Mouse (Mus musculus): ENCODE results near the gene Ehd2. TPM values are rescaled to one million over a fixed set of nuclear protein-coding genes. Genes with fewer than 3 reads are reported as not detected.
A peak's percentile ranks its signal among the peaks of the same experiment; 100 is the strongest.
"Not testable (repeated sequence)": the region's sequence is repeated elsewhere in the genome, so short reads cannot be mapped to it uniquely, and the experiment has no call there.

Ehd2 gene
- polyA plus RNA-seq, 1 experiment, result 0.09 TPM

DNA sequence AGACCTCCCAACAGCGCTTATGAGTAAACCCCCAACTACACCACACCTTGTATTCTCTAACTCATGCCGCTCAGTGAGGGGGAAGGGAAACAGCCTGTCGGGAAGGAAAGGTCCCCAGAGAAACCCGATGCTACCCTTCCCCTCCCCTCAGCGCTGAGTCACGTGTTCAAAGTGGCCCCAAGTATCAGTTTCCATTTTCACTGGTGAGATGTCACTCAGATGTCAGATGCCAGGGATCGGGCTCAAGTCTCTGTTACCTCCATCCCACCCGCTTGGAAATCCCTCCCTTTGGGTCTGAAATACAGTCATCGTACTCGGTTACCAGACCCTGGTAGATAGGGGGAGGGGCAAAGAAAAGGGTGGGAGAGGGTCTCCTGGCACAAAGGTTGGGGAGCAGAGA, 45.6 kb downstream of the Ehd2 start:
- H3K27me3 ChIP-seq (ENCODE audit: control insufficient read depth), result no peaks in the 10 kb centered on the region
- H3K4me3 ChIP-seq (replicated peaks), result peak overlapping the region; percentile 77
- no peaks in the 10 kb centered on the region for H3K9me3 ChIP-seq (ENCODE audit: control insufficient read depth, low read length)
- peaks cover 51% of the 10 kb centered on the region for H3K4me1 ChIP-seq (ENCODE audit: control insufficient read depth)
- no peak for TF ChIP-seq TAL1 (IDR thresholded peaks at IDR 0.05; ENCODE audit: low read length)
- TF ChIP-seq GATA1 (IDR thresholded peaks at IDR 0.05; ENCODE audit: low read length), result no peak
- H3K36me3 ChIP-seq (ENCODE audit: control insufficient read depth), result peaks cover 35% of the 10 kb centered on the region

DNA sequence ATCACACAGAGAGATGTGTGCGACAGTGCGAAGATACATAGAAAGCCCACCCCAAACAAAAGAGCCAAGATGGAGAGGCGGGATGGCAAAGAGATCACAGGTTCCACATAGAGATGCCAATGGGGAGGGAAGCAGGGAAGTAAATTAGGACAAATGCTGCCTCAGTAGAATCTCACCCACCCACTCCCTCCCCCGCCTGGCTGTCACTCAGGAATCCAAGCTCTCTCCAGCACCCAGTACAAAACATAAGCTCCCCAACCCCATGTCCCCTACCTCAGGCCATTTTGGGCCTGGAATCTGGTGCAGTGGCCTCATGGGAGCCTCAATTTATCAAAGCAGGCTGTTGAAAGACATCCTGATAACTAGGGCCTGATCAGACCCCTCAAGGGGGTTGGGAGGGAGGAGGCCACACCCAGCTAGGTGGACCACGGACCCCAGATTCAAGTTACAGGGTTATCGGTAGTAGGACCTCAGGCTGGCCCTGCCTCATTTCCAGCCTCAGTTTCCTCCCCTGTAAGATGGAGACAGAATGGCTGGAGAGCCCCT, 46.6 kb downstream of the Ehd2 start:
- Histone ChIP-seq H3K36me3 (ENCODE audit: control insufficient read depth) (peaks cover 36% of the 10 kb centered on the region), H3K4me3 (replicated peaks) (peak overlapping the region; percentile 77), H3K27me3 (ENCODE audit: control insufficient read depth) (no peaks in the 10 kb centered on the region), H3K4me1 (ENCODE audit: control insufficient read depth) (peaks cover 51% of the 10 kb centered on the region), H3K9me3 (ENCODE audit: control insufficient read depth, low read length) (no peaks in the 10 kb centered on the region)
- TF ChIP-seq TAL1 (IDR thresholded peaks at IDR 0.05; ENCODE audit: low read length), result no peak
- no peak for TF ChIP-seq GATA1 (IDR thresholded peaks at IDR 0.05; ENCODE audit: low read length)

DNA sequence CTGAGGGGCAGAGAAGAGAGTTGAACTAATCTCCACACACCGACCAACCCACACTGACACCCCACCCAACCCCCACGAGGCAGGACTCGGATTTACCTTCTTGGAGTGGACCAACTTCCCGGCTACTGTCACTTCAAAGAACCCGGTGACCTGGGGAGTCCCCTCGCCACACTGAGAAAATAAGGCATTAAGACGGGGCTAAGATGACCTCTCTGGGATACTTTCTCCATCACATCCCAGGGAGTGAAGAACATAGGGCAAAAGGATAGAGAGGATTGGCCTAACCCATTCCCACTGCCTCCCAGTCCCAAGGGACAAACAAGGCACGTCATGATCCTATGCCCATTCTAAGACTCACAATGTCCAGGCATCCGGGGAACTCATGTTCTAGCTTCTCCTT, 47.4 kb downstream of the Ehd2 start:
- Histone ChIP-seq H3K4me1 (ENCODE audit: control insufficient read depth) (peaks cover 51% of the 10 kb centered on the region), H3K9me3 (ENCODE audit: control insufficient read depth, low read length) (no peaks in the 10 kb centered on the region), H3K36me3 (ENCODE audit: control insufficient read depth) (peaks cover 36% of the 10 kb centered on the region), H3K27me3 (ENCODE audit: control insufficient read depth) (no peaks in the 10 kb centered on the region), H3K4me3 (replicated peaks) (peak overlapping the region; percentile 6)
- TF ChIP-seq TAL1 (IDR thresholded peaks at IDR 0.05; ENCODE audit: low read length), result no peak
- TF ChIP-seq GATA1 (IDR thresholded peaks at IDR 0.05; ENCODE audit: low read length), result no peak

DNA sequence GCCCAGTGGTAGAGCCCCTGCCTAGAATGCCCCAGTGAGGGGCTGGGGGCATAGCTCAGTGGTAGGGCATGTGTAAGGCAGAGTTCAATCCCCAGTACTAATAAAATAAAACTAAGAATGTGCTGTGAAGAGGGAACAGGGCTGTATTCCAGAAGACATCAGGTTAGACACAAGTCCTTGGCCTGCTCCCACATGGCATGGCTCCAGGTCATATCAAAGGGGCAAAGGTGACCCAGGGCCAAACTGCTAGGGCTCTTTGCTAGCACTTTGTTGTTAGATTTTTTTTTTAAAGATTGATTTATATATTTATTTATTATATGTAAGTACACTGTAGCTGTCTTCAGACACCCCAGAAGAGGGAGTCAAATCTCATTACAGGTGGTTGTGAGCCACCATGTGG, 49.0 kb downstream of the Ehd2 start:
- H3K4me3 ChIP-seq (replicated peaks), result no peak overlapping the region
- no peak for TF ChIP-seq GATA1 (IDR thresholded peaks at IDR 0.05; ENCODE audit: low read length)
- no peak for TF ChIP-seq TAL1 (IDR thresholded peaks at IDR 0.05; ENCODE audit: low read length)
- no peaks in the 10 kb centered on the region for H3K27me3 ChIP-seq (ENCODE audit: control insufficient read depth)
- H3K4me1 ChIP-seq (ENCODE audit: control insufficient read depth), result peaks cover 49% of the 10 kb centered on the region
- no peaks in the 10 kb centered on the region for H3K9me3 ChIP-seq (ENCODE audit: control insufficient read depth, low read length)
- peaks cover 36% of the 10 kb centered on the region for H3K36me3 ChIP-seq (ENCODE audit: control insufficient read depth)

DNA sequence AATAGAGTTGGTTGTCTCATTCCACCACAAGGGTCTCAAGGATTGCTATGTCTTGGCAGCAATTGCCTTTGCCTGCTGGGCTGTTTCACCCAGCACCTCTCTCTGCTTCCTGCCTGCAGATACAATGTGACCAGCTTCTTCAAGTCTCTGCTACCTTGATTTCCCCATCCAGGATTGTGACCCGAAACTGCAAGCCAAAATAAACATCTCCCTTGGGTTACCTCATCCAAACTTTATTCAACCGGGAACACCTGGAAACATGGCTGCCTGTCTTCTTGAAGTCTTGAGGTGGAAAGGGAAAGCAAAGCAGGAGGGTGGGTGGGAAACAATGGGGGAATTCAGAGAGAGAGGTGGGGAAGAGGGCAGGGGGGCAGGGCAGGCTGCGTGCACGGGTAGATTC, 50.4 kb downstream of the Ehd2 start:
- H3K27me3 ChIP-seq (ENCODE audit: control insufficient read depth), result no peaks in the 10 kb centered on the region
- peaks cover 35% of the 10 kb centered on the region for H3K4me1 ChIP-seq (ENCODE audit: control insufficient read depth)
- no peaks in the 10 kb centered on the region for H3K9me3 ChIP-seq (ENCODE audit: control insufficient read depth, low read length)
- TF ChIP-seq GATA1 (IDR thresholded peaks at IDR 0.05; ENCODE audit: low read length), result no peak
- no peak for TF ChIP-seq TAL1 (IDR thresholded peaks at IDR 0.05; ENCODE audit: low read length)
- peaks cover 36% of the 10 kb centered on the region for H3K36me3 ChIP-seq (ENCODE audit: control insufficient read depth)
- no peak overlapping the region for H3K4me3 ChIP-seq (replicated peaks)

DNA sequence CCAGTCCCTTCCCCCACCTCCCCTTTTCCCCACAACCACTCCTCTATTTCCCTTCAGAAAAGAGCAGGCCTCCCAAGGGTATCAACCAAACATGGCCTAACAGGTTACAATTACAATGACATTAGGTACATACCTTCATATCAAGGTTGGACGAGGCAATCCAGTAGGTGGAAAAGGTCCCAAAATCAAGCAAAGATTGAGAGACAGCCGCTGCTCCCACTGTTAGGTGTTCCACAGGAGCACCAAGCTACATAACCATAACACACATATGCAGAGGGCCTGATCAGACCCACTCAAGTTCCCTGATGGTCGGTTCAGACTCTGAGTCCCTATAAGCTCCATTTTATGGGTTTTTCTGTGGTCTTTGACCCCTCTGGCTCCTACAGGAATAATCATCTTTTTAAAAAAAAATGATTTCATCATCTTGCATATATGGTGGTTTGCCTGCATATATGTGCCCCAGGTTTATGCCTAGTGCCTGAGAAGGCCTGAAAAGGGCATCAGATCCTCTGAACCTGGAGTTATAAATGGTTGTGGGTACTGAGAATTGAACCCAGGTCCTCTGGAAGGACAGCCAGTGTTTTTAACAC, 51.1 kb downstream of the Ehd2 start:
- H3K4me3 ChIP-seq (replicated peaks), result no peak overlapping the region
- H3K4me1 ChIP-seq (ENCODE audit: control insufficient read depth), result peaks cover 27% of the 10 kb centered on the region
- H3K36me3 ChIP-seq (ENCODE audit: control insufficient read depth), result peaks cover 36% of the 10 kb centered on the region
- TF ChIP-seq GATA1 (IDR thresholded peaks at IDR 0.05; ENCODE audit: low read length), result no peak
- no peak for TF ChIP-seq TAL1 (IDR thresholded peaks at IDR 0.05; ENCODE audit: low read length)
- no peaks in the 10 kb centered on the region for H3K9me3 ChIP-seq (ENCODE audit: control insufficient read depth, low read length)
- no peaks in the 10 kb centered on the region for H3K27me3 ChIP-seq (ENCODE audit: control insufficient read depth)

DNA sequence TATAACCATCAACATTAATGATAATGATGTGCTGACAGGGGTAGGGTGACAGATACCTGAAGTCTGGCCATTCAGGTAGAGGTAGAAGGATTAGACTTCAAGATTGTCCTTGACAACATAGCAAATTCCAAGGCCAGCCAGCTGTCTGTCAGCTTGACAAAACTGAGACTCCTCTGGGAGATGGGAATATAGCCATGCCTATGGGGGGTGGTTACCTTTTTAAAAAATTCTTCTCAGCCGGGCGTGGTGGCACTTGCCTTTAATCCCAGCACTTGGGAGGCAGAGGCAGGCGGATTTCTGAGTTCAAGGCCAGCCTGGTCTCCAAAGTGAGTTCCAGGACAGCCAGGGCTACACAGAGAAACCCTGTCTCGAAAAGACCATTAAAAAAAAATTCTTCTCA, 51.7 kb downstream of the Ehd2 start:
- H3K9me3 ChIP-seq (ENCODE audit: control insufficient read depth, low read length); H3K4me3 ChIP-seq (replicated peaks); H3K27me3 ChIP-seq (ENCODE audit: control insufficient read depth): not testable (repeated sequence)
- peaks cover 22% of the 10 kb centered on the region for H3K4me1 ChIP-seq (ENCODE audit: control insufficient read depth)
- H3K36me3 ChIP-seq (ENCODE audit: control insufficient read depth), result peaks cover 33% of the 10 kb centered on the region

DNA sequence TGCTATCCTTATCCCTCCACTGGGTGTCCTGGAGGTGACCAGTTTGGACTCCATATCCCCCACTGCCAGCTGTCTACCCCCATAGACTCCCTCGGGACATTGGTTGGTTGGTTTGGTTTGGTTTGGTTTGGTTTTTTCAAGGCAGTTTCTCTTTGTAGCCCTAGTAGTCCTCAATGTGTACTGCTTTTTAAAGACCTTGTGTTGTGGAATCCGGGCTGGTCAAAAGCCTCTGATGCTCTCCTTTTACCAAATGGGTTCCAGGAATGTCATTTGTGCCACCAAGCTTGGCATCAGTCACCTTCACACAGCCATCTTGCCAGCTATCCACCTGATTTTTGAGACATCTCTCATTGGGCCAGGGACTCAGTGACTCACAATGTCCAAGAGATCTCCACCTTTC, 52.6 kb downstream of the Ehd2 start:
- Histone ChIP-seq H3K36me3 (ENCODE audit: control insufficient read depth) (peaks cover 25% of the 10 kb centered on the region), H3K4me1 (ENCODE audit: control insufficient read depth) (peaks cover 12% of the 10 kb centered on the region), H3K9me3 (ENCODE audit: control insufficient read depth, low read length) (no peaks in the 10 kb centered on the region), H3K4me3 (replicated peaks) (no peak overlapping the region), H3K27me3 (ENCODE audit: control insufficient read depth) (no peaks in the 10 kb centered on the region)
- TF ChIP-seq GATA1 (IDR thresholded peaks at IDR 0.05; ENCODE audit: low read length), result no peak
- TF ChIP-seq TAL1 (IDR thresholded peaks at IDR 0.05; ENCODE audit: low read length), result no peak

DNA sequence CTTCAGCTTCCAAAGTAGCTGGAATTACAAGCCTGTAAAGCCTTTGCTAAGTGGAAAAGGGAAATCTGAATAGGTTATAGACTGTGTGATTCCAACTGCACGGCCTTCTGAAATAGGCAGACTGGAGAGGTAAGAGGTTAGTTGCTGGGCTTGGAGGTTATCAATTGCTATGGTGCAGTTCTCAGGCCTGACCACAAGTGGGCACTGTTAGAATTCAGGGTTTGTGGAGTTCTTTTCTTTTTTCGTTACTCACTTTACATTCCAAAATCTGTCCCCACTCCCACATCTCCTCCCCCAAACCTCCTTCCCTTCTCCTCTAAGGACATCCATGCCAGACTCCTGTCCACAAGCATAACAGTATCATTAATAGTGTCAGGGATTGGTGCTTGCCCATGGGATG, 53.1 kb downstream of the Ehd2 start:
- Histone ChIP-seq H3K9me3 (ENCODE audit: control insufficient read depth, low read length) (no peaks in the 10 kb centered on the region), H3K4me1 (ENCODE audit: control insufficient read depth) (peaks cover 7% of the 10 kb centered on the region), H3K27me3 (ENCODE audit: control insufficient read depth) (no peaks in the 10 kb centered on the region), H3K4me3 (replicated peaks) (no peak overlapping the region), H3K36me3 (ENCODE audit: control insufficient read depth) (peaks cover 20% of the 10 kb centered on the region)
- no peak for TF ChIP-seq TAL1 (IDR thresholded peaks at IDR 0.05; ENCODE audit: low read length)
- no peak for TF ChIP-seq GATA1 (IDR thresholded peaks at IDR 0.05; ENCODE audit: low read length)

DNA sequence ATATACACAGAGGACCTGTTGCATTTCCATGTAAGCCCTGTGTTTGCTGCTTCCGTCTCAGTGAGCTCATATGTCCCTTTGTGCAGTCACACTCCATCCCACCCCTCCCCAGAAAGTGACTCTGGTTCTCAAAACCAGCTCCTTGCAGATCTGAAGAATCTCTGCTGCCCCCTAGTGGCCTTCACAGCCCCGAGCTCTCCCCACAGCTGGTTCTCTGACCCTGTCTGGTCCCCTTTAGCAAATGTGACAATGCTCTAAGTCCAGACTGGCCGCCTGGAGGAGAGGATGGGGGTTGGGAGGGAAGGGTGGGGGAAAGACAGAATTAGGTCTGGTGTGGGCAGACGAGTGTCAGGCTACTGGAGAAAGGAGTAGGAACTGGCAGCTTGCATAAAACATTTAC, 55.2 kb downstream of the Ehd2 start:
- H3K4me1 ChIP-seq (ENCODE audit: control insufficient read depth), result peaks cover 1% of the 10 kb centered on the region; the same call in 1 of the 2 replicates
- H3K27me3 ChIP-seq (ENCODE audit: control insufficient read depth), result no peaks in the 10 kb centered on the region
- no peaks in the 10 kb centered on the region for H3K9me3 ChIP-seq (ENCODE audit: control insufficient read depth, low read length)
- no peak overlapping the region for H3K4me3 ChIP-seq (replicated peaks)
- TF ChIP-seq GATA1 (IDR thresholded peaks at IDR 0.05; ENCODE audit: low read length) (no peak), TAL1 (IDR thresholded peaks at IDR 0.05; ENCODE audit: low read length) (no peak)
- H3K36me3 ChIP-seq (ENCODE audit: control insufficient read depth), result peaks cover 4% of the 10 kb centered on the region

Measured in erythroblast, embryonic 14.5 days (primary cell).